Mouse (Mus musculus): ENCODE measurements at regions not wholly inside any gene's neighbourhood (a gene's known extent, or its start where the extent isn't known, plus 50 kb on each side); places are given as distances from the start of the nearest gene placed in this dataset.

DNA sequence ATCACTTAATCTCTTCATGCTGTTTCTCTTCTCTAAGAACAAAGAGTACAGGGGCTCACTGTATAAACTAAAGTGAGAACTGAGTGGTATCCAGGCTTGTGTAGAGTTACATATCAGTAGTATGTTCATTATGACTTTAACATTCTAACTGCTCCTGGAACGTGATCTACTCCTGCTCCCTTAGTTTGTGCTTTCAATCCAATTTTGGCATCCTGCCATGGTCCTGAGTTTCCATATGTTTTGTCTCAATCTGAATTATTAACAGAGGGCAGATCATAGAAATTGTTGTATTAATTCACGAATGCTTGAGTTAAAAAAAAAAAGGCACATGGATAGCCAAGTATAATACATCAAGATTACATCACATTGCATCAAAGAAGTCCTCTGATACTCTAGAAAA lies 441.6 kb downstream of the Rab28 start:
- no peak overlapping the region for H3K4me2 ChIP-seq (ENCODE audit: low read length)
- no peak overlapping the region for H3K27ac ChIP-seq (ENCODE audit: low read depth)
- 18% methylated on average over 2 of the region's 2 CpGs for WGBS
- no peak overlapping the region for H3K4me3 ChIP-seq (ENCODE audit: low read depth, low read length)
- no peaks in the 10 kb centered on the region for H3K9me3 ChIP-seq (ENCODE audit: control insufficient read depth, low read length)
- no peak for DNase-seq (ENCODE audit: low spot score)
- H3K27me3 ChIP-seq (replicated peaks; ENCODE audit: control insufficient read depth, insufficient read depth, low read length), result no peaks in the 10 kb centered on the region
- H3K9ac ChIP-seq (ENCODE audit: low read length), result no peak overlapping the region
- no peaks in the 10 kb centered on the region for H3K4me1 ChIP-seq (replicated peaks; ENCODE audit: control insufficient read depth, insufficient read depth, low read length)
- ATAC-seq (replicated peaks; ENCODE audit: low FRiP score, low TSS enrichment, low read depth), result no peak
- no peaks in the 10 kb centered on the region for H3K36me3 ChIP-seq (ENCODE audit: control insufficient read depth, insufficient read depth, low read length)

DNA sequence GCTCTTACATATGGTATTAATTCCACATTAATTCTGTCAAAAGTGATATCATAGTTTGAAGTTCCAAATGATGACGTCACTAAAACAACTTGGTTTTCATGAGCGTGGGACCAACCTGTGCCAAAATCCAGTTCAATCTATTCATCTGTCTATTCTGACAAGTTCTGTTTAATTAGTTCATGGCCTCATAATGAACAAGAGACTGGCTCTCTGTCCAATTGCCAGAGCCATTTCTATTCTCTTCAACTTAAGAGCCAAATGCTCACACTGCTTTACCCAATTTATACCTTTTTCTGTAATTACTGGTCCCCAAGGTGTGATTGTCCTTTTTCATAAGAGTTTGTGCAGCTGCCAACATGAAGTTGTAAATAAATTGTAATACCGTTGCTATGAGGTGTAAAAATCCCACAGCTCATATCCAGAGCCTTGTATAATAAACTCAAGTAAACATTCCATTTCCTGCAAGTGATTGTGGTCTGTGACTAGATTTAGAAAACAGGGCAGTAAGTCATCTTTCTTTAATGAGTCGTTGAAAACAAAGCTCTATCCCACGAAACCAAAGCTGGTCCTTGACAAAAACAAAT lies 446.2 kb downstream of the Rab28 start:
- no peaks in the 10 kb centered on the region for H3K9me3 ChIP-seq (ENCODE audit: control insufficient read depth, low read length)
- H3K4me2 ChIP-seq (ENCODE audit: low read length), result no peak overlapping the region
- H3K9ac ChIP-seq (ENCODE audit: low read length), result no peak overlapping the region
- ATAC-seq (replicated peaks; ENCODE audit: low FRiP score, low TSS enrichment, low read depth) (no peak), DNase-seq (ENCODE audit: low spot score) (no peak)
- H3K27me3 ChIP-seq (replicated peaks; ENCODE audit: control insufficient read depth, insufficient read depth, low read length), result no peaks in the 10 kb centered on the region
- no peaks in the 10 kb centered on the region for H3K4me1 ChIP-seq (replicated peaks; ENCODE audit: control insufficient read depth, insufficient read depth, low read length)
- H3K36me3 ChIP-seq (ENCODE audit: control insufficient read depth, insufficient read depth, low read length), result no peaks in the 10 kb centered on the region
- 55% methylated on average over 5 of the region's 5 CpGs for WGBS
- H3K4me3 ChIP-seq (ENCODE audit: low read depth, low read length), result no peak overlapping the region
- H3K27ac ChIP-seq (ENCODE audit: low read depth), result no peak overlapping the region

Data from intestine, embryonic 14.5 days (tissue).